Mouse (Mus musculus) spleen, adult 12 weeks (tissue): ENCODE measurements around the gene Fam118a.
A peak's percentile ranks its signal among the peaks of the same experiment; 100 is the strongest.
"Not testable (repeated sequence)": the region's sequence is repeated elsewhere in the genome, so short reads cannot be mapped to it uniquely, and the experiment has no call there.

ENCODE experiments used
- DNase-seq: peaks from one replicate; pipeline ENCODE4 v3.0.0; 2022; ENCODE audit warnings: low spot score

Gene Fam118a

DNA sequence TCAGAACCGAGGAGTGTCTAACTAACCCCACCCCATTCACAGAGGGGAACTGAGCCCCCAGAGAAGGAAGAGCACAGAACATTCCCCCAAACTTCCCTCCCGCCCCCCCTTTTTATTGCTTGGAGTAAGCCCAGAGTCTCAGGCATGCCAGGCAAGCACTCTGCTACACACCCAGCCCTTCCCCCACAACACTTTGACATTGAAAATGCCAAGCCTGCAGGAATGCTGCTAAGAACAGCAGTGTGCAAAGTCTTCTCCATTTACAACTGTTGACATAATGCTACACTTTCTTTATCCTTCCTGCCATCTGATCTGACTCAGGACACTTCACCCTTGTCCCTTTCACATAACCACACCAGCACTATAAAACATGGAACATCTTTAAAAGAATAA lies 16.1 kb upstream of the Fam118a start:
- DNase-seq, result no peak

DNA sequence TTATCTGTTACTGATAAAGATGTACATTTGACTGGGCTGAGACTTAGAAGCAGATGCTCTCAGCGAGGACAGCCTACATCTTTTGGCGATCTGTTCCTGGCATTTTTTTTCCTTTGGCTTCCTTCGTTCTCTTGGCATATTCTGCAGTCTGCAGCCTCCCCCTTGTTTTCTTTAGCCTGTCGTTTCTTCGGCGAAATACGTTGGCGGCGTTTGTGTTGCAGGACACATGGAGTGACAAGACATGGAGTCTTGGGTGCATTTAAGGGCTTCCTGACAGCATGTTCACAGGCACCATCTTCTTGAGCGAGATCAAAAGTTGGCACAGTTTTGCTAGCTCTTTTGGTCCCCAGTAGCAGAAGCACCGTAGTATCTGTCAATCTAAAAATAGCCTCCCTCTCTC lies 13.0 kb upstream of the Fam118a start:
- no peak for DNase-seq

- DNase-seq, result no peak
Measured at GRCm38 (mm10) chr15:85016951-85017664, 11.6 kb upstream of the Fam118a start, which contains the start of gene Upk3a. TSS of gene Upk3a (plus strand) at chr15:85017141.

DNA sequence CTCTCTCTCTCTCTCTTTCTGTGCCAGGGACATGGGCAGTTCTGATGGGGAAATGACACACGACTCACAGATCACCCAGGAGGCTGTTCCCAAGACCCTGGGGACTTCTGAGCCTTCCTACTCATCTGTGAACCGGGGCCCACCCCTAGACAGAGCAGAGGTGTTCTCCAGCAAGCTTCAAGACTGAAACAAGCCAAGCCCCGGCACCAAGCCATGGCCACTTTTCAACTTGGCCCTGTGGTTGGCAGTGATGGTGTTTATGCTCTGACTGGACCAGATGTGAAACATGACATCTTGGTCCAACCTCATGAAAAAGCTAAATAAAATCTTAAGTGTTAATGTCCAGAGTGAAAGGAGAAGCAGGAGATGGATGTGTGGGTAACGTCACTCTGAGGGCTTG lies 6.5 kb upstream of the Fam118a start:
- DNase-seq, result no peak

DNA sequence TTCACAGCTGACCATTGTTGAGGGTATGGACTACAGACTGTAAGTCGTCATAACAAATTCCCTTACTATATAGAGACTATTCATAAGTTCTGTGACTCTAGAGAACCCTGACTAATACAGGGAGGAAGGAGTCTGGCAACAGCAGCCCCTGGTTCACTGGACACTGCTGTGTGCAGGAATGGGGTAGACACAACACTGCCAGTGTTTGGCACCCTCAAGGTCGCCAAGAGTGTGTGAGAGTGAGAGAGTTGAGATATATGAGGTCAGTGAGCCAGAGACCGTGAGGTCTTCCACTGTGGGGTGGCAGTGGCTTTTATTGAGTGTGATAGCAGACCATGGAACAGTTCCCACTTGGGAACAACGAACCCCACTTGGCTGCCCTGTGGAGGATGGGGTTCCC lies 2.6 kb upstream of the Fam118a start:
- no peak for DNase-seq

DNA sequence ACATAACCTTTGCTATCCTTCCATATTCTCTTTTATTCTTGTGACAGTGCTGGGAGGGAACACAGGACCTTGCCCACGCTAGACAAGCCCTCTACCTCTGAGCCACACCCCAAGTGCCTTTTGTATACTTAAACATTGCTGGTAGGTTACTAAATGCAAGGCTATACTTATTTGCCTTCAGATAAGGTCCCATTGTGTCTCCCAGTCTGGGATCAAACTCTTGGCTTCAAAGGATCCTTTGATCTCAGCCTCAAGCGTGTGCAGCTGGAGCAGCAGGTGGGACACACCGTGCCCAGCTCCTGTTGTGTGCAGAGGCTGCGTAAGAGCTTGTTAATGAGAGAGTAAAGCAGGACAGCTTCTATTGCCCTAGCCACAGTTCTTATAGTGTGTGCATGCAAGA lies 1.0 kb upstream of the Fam118a start:
- DNase-seq, result no peak

DNA sequence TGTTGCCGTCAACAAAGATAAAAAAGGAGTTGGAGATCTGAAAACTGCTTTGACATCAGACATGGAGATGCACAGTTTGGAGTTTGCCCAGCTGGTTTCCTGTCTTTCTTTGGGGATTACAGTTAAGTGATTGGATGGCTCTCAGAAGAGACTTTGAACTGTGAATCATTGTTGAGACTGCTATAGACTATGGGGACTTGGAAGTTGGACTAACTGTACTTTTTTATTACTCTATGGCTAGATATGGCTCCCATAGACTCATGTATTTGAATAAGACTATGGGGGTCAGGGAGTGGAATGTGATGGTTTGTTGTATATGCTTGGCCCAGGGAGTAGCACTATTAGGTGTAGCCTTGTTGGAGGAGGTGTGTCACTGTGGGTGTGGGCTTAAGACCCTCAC lies 1.9 kb downstream of the Fam118a start:
- DNase-seq, result not testable (repeated sequence)

- no peak for DNase-seq
Measured at GRCm38 (mm10) chr15:85031866-85032265, 3.1 kb downstream of the Fam118a start.

- not testable (repeated sequence) for DNase-seq
Measured at GRCm38 (mm10) chr15:85033916-85034315, 5.2 kb downstream of the Fam118a start.

GRCm38 (mm10) chr15:85036566-85037342 lies 8.0 kb downstream of the Fam118a start:
- peak; percentile 96 for DNase-seq

DNA sequence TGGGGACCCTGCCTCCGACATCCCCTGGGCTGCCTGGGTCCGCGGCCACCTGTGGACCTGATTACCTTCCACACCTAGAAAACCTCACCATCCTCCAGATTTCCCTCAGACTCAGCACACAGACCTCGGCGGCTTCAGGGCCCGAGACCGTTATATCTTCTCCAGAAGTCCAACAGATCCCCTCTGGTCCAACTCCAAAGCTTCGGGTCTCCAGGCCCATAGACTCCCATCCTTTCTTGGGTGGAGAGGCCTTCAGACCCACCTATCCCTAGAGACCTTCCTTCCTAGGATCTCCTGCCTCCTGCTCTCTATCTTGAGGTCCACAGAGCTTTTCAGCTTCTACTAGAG lies 8.6 kb downstream of the Fam118a start:
- DNase-seq, result no peak

DNA sequence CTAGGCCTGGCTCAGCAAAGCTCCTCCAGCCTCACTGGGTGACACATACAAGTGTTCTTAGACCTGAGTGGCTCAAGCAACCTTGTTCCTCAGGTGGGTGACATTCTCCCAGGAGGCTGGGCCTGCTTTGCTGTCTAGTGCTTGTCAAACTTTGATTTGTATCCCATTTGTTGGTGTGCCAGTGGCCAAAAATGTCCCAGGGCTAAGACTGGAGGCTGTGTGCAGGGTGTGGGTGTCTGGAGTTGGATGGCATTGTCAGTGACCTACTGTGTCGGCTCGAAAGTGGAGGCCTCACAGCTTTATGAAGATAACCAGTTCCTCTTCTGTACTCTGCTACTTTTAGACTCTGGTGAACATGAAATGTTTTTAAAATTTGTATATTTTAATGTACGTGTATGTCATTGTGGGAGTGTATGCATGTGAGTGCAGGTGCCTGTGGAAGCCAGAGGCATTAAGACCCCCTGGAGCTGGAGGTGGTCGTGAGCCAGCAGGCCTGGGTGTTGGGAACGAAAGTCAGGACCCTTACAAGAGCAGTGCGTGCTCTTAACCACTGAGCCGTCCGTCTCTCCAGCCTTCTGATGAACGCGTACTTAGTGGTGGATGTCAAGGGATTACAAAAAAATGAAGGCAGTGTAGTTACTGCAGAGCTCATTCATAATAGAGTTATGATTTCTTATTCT lies 12.9 kb downstream of the Fam118a start:
- DNase-seq, result no peak

GRCm38 (mm10) chr15:85042361-85042954 lies 13.7 kb downstream of the Fam118a start:
- DNase-seq, result peak; percentile 40

- DNase-seq, result no peak
Measured at GRCm38 (mm10) chr15:85043116-85043515, 14.4 kb downstream of the Fam118a start.

DNA sequence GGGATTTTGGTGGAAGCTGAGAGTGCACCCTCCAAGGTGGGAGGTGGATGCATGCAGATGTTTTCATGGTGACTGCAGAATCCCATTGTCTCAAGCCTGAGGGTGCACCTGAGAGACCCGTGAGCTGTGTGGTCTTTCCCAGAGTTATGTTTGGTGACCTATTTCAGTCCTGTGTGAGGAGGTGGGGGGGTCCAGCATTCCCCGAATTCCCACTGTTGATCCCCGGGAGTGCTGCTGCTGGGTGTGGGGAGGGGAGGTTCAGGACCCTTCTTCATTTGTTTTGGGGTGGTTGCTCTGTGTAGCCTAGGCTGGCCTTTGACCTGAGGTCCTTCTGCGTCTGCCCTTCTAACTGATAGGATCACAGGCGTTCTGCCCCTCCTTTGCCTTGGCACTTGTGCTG lies 15.0 kb downstream of the Fam118a start:
- DNase-seq, result no peak

DNA sequence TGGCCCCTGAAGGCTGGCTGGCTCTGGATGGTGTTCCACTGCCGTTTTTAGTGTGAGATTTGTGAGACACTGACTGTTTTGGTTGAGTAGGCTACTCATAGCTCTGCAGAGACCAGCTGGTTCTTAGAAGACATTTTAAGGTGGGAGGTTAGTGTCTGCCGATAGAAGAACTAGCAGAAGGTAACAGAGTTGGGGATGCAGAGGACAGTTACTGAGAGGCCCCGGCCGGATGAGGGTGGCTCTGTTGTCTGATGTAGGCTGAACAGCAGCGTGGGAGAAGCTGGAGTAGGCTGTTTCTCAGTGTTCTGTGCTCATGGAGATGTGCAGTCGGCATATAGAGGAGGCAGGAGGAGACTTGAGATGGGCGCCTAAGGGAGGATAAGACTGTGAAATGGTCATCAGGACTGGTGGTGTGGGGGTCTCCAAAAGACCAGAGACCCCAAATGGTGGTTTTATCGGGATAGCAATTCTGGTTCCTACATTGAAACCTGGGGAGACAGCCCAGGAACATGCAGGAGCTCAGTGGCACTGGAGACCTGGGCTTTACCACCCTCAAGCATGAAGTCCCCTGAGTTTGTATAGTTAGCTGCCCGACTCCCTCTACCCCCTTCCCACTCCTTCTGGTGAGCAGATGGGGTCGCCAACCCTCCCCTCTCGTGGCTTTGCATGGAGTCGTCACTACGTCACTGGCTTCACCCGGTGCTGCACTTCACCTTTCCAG lies 17.6 kb downstream of the Fam118a start:
- DNase-seq, result no peak

- DNase-seq, result no peak
Measured at GRCm38 (mm10) chr15:85047865-85048264, 19.1 kb downstream of the Fam118a start.

- no peak for DNase-seq
Measured at GRCm38 (mm10) chr15:85049758-85050157, 21.0 kb downstream of the Fam118a start.

DNA sequence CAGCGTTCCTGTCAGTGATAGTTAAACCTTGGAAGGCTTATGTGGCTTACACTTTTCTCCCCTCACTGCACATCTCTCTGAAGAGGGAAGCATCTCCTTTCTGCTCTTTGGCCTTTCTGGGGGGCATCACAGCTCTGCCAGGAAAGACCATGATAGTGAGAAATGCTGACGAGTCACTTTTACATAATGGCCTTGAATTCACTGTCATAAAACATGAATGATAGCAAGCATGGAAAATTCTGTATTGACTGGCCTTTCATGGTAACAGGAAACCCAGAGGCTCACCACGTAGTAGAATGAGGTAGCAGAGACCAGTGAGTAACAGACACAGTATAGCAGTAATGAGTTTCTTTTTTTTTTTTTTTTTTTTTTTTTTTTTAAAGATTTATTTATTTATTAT lies 25.4 kb downstream of the Fam118a start:
- no peak for DNase-seq

DNA sequence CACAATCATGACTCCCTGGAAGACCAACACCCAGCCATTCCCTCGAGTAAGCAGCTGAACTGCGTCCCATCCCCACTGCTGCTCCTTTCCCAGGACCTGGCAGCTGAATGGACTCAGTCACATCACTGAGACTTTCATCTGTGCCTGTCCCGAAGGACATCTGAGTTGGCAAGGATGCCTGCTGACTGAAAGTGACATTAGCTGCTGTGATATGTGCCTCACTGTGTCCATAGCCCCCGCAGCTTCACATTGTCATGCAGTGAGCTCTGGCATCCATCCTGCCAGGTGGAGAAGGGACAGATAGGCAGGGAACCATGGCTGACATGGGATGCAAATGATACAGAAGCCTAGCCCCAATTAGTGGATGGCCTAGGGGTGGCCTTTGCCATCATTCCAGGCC lies 26.4 kb downstream of the Fam118a start:
- no peak for DNase-seq

DNA sequence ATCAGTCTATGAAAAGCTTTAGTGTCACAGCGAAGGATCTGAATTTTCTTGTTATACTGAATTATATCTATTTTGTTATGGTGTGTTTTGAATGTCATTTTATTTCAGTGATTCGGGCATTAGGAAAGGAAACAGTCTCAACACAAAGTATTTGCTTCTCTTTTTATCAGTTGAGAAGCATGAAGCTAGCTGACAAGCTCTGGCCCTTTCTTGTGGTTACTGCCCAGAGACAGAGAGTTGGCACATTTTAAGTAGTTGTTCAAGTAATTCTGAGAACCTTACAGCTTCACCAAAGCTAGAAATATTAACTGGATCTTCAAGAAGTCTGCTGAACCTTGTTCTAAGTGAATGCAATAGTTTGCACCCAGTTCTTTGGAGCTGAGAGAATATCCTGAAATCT lies 34.7 kb downstream of the Fam118a start:
- DNase-seq, result no peak

GRCm38 (mm10) chr15:85070561-85070960 lies 41.8 kb downstream of the Fam118a start:
- no peak for DNase-seq
